Mouse (Mus musculus) limb, embryonic 11.5 days (tissue): Measurements from ENCODE around the gene Pld4. TPM values are rescaled to one million over a fixed set of nuclear protein-coding genes. Genes with fewer than 3 reads are reported as not detected.

ENCODE experiments used
- ATAC-seq: fragments of 200-750 bp; cut with Nextera tagmentation; 2 replicates; pipeline ENCODE4 v1.8.0; 2017; ENCODE audit warnings: low read depth; ENCODE audit not compliant: insufficient number of reproducible peaks, low FRiP score, low TSS enrichment
- DNase-seq: peaks from one replicate; pipeline ENCODE4 v3.0.0-alpha.2; 2015; ENCODE audit warnings: low spot score
- H3K27ac ChIP-seq: fragments of 300-500 bp; sonication (generic); replicated peaks from 2 replicates; pipeline ENCODE4 v1.5.1; 2014; ENCODE audit warnings: low read depth, mild to moderate bottlenecking, low read length
- H3K27me3 ChIP-seq: fragments of 300-500 bp; sonication (generic); 2 replicates; pipeline ENCODE4 v1.6.1; 2014; ENCODE audit warnings: mild to moderate bottlenecking, low read length, mixed read lengths; ENCODE audit not compliant: control insufficient read depth, insufficient read depth
- H3K36me3 ChIP-seq: fragments of 300-500 bp; sonication (generic); 2 replicates; pipeline ENCODE4 v1.6.1; 2014; ENCODE audit warnings: mild to moderate bottlenecking, low read length, moderate library complexity, mixed read lengths; ENCODE audit not compliant: control insufficient read depth, insufficient read depth
- H3K4me1 ChIP-seq: fragments of 300-500 bp; sonication (generic); 2 replicates; pipeline ENCODE4 v1.6.1; 2014; ENCODE audit warnings: low read length, mixed read lengths; ENCODE audit not compliant: control insufficient read depth, insufficient read depth
- H3K4me2 ChIP-seq: fragments of 300-500 bp; sonication (generic); 2 replicates; pipeline ENCODE4 v1.6.1; 2014; ENCODE audit warnings: low read depth, mild to moderate bottlenecking, moderate library complexity; ENCODE audit not compliant: severe bottlenecking
- H3K4me3 ChIP-seq: fragments of 300-500 bp; sonication (generic); 2 replicates; pipeline ENCODE4 v1.5.1; 2014; ENCODE audit warnings: low read depth, low read length
- H3K9ac ChIP-seq: fragments of 300-500 bp; sonication (generic); 2 replicates; pipeline ENCODE4 v1.6.1; 2014; ENCODE audit warnings: mild to moderate bottlenecking, low read length
- H3K9me3 ChIP-seq: fragments of 300-500 bp; sonication (generic); 2 replicates; pipeline ENCODE4 v1.6.1; 2016; ENCODE audit warnings: low read length; ENCODE audit not compliant: control insufficient read depth
- WGBS: fragments of 180-500 bp; shearing (Covaris S2); extraction: QIAGEN DNeasy Blood & Tissue Kit; methylation state at CpG from one replicate; pipeline ENCODE4 v1.1.7; 2014; 5-methylcytosine and 5-hydroxymethylcytosine counted together
- polyA plus RNA-seq: library from polyadenylated mRNA; unstranded; fragments of >200 nt; fragmentation: Nextera tagmentation; extraction: Ambion mirVana; gene quantifications from 2 replicates; pipeline ENCODE4 v1.2.1, GENCODE M21; 2014

Gene Pld4
- polyA plus RNA-seq, 1 experiment from 2014 or later = 2.8 TPM

DNA sequence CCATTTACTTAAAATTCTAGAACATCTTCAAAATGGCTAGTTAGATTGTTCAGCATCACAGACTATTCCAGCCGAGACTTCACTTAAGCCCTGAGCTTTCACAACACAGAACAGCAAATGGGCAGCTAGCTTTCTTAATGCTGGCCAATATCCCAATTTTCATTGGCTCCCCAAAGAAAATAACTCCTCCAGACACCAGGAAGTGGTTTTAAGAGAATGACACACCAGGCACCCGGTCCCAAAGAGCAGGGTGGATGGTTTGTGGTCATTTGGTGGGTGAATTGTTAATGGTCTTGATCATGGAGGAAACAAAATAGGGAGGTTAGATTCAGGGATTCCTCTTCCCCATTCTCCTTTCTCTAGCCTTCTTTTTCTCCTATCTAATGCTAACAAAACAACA lies 8.1 kb upstream of the Pld4 start:
- Histone ChIP-seq H3K9me3 (no peaks in the 10 kb centered on the region), H3K27ac (no peak overlapping the region), H3K9ac (no peak overlapping the region), H3K36me3 (no peaks in the 10 kb centered on the region), H3K27me3 (no peaks in the 10 kb centered on the region), H3K4me1 (no peaks in the 10 kb centered on the region), H3K4me3 (no peak overlapping the region), H3K4me2 (no peak overlapping the region)
- ATAC-seq (no peak), DNase-seq (no peak)
- WGBS = 56% methylated on average over 2 of the region's 2 CpGs

DNA sequence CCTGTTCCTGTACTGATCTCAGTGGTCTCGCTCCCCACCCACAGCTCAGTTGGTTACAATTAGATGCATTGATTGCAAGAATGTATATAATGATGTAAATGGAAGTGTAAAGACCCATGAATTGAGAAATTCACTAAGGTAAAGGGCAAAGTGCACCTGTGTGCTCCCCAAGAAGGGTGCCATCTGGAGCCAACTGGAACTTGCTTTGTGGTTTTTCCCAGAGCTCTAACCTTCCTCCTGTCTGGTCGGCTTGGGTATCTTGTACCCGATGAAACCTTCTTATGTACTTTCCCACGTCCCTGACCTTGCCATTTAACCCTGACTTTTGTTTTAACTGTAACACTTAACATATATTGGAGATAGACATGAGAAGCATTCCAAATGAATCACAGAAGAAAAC lies 4.6 kb upstream of the Pld4 start:
- Histone ChIP-seq H3K4me3 (no peak overlapping the region), H3K4me2 (no peak overlapping the region), H3K27ac (no peak overlapping the region), H3K9ac (no peak overlapping the region), H3K27me3 (no peaks in the 10 kb centered on the region), H3K9me3 (no peaks in the 10 kb centered on the region), H3K36me3 (no peaks in the 10 kb centered on the region), H3K4me1 (no peaks in the 10 kb centered on the region)
- WGBS = 84% methylated on average over 4 of the region's 4 CpGs
- ATAC-seq (no peak), DNase-seq (no peak)

DNA sequence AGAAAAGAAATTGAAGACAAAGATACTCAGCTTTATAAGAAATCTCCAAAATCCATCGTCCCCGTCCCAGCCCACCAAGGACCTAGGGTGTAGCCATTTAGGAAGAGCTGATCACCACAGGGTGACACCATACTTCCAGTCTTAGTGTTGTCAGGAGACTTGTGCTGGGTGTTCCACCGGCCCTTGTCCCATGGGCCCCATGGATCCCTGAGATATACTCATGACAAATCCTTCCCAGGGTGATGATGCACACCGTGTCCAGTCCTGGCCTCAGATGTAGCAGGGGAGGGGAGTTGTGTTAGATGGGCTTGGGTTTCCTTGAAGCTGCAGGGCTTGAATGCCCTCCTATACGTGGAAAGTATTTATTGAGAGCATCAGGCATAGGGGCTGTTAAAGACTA lies 2.6 kb upstream of the Pld4 start:
- Histone ChIP-seq H3K36me3 (no peaks in the 10 kb centered on the region), H3K27me3 (no peaks in the 10 kb centered on the region), H3K4me1 (no peaks in the 10 kb centered on the region), H3K4me3 (no peak overlapping the region), H3K27ac (no peak overlapping the region), H3K4me2 (no peak overlapping the region), H3K9ac (no peak overlapping the region), H3K9me3 (no peaks in the 10 kb centered on the region)
- ATAC-seq (no peak), DNase-seq (no peak)
- WGBS = 85% methylated on average over 5 of the region's 5 CpGs

DNA sequence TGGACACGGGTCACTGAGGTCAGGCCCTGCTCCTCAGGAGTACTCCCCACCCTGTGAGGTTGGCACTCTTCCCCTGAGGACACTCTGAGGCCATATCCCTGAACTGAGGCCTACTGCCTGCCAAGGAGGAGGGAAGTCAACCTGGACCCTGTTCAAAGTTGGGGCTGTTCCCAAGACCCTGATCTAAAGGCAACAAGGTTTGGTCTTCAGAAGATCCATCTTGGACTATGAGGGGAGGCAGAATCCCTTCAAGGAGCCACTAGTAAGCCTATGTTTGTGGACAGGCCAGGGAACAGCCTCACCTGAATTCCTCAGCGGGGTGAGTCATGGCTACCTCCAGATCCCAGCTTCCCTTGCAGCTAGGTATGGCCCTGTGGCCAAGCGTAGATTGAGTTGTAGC lies 984 bp upstream of the Pld4 start:
- no peaks in the 10 kb centered on the region for H3K27me3 ChIP-seq
- H3K36me3 ChIP-seq = no peaks in the 10 kb centered on the region
- DNase-seq (no peak), ATAC-seq (no peak)
- H3K4me1 ChIP-seq = no peaks in the 10 kb centered on the region
- H3K9ac ChIP-seq = no peak overlapping the region
- no peaks in the 10 kb centered on the region for H3K9me3 ChIP-seq
- 86% methylated on average over 3 of the region's 3 CpGs for WGBS
- no peak overlapping the region for H3K4me2 ChIP-seq
- no peak overlapping the region for H3K4me3 ChIP-seq
- no peak overlapping the region for H3K27ac ChIP-seq

DNA sequence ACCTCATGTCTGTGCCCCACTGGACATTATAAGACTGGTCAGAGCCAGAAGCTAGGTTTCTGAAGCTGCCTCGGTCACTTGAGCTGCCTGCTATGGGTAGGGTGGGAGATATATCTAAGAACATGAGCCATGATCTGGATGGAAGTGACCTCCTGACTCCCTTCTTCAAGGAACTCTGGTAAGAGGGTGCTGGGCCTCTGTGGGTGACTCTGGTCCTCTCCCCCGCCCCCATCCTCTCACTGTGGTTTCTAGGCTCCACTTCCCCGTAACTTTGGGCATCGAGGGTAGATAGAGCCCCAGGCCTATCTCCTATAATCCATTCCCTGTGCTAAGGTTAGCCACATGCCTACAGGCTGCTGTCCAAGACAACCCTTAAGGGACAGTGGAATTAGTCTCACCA lies 956 bp downstream of the Pld4 start:
- no peaks in the 10 kb centered on the region for H3K9me3 ChIP-seq
- H3K27me3 ChIP-seq = no peaks in the 10 kb centered on the region
- H3K9ac ChIP-seq = no peak overlapping the region
- H3K36me3 ChIP-seq = no peaks in the 10 kb centered on the region
- H3K4me3 ChIP-seq = no peak overlapping the region
- H3K4me2 ChIP-seq = no peak overlapping the region
- H3K4me1 ChIP-seq = no peaks in the 10 kb centered on the region
- ATAC-seq = no peak
- 87% methylated on average over 4 of the region's 4 CpGs for WGBS
- H3K27ac ChIP-seq = no peak overlapping the region
- DNase-seq = no peak

DNA sequence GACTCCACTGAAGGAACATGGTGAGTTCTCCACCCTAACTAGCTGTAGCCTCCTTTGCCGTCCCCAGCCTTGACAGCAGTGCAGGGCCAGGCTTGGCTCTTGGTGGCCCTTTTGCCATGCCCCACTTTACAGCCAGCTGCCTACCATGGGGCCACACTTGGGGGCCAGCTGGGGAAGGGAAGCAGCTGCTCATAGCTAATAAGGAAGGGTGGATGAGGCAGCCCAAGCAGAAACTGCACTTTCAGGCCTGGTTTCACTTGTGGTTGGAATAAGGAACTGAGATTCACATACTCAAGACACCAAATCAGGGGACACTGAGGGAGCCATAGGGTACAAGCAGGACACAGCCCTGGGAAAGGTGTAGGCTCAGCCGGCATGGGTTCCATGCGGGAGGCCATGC lies 1.6 kb downstream of the Pld4 start:
- no peaks in the 10 kb centered on the region for H3K27me3 ChIP-seq
- H3K4me1 ChIP-seq = no peaks in the 10 kb centered on the region
- H3K9ac ChIP-seq = no peak overlapping the region
- H3K4me2 ChIP-seq = no peak overlapping the region
- DNase-seq (no peak), ATAC-seq (no peak)
- H3K4me3 ChIP-seq = no peak overlapping the region
- WGBS = 86% methylated on average over 3 of the region's 3 CpGs
- no peaks in the 10 kb centered on the region for H3K9me3 ChIP-seq
- H3K36me3 ChIP-seq = no peaks in the 10 kb centered on the region
- no peak overlapping the region for H3K27ac ChIP-seq

DNA sequence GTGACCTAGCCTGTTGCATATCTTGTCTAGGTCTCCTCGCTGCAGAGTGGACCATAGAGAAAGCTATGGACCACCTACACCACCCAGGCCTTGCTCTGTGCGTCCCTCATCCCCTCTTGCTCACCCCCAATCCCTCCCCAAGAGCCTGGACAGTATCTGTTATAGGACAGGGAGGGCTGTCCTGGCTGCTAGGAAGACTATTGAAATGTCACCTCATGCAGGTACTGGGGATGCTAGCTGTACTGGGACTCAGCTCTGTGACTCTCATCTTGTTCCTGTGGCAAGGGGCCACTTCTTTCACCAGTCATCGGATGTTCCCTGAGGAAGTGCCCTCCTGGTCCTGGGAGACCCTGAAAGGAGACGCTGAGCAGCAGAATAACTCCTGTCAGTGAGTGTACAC lies 2.7 kb downstream of the Pld4 start:
- WGBS = 82% methylated on average over 4 of the region's 4 CpGs
- no peaks in the 10 kb centered on the region for H3K9me3 ChIP-seq
- H3K9ac ChIP-seq = no peak overlapping the region
- no peaks in the 10 kb centered on the region for H3K27me3 ChIP-seq
- ATAC-seq (no peak), DNase-seq (no peak)
- H3K4me3 ChIP-seq = no peak overlapping the region
- H3K27ac ChIP-seq = no peak overlapping the region
- no peak overlapping the region for H3K4me2 ChIP-seq
- no peaks in the 10 kb centered on the region for H3K36me3 ChIP-seq
- no peaks in the 10 kb centered on the region for H3K4me1 ChIP-seq

DNA sequence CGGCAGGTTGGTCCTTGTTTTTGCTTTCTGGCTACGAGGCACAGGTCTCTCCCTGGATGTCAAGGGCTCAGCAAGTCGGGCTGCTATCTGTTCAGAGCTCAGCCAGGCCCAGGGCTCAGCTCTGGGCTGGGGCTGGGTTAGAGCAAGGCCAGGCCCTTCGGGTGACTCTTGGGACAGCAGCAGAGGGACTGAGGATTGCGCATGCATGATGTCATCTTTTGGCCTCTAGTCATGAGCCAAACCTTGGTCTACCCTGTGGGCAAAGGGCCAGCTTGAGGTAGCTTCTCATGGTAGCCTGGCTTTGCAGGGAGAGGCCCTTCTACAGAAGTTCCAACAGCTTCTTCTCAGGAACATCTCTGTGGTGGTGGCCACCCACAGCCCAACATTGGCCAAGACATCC lies 3.7 kb downstream of the Pld4 start:
- no peak for ATAC-seq
- Histone ChIP-seq H3K4me1 (no peaks in the 10 kb centered on the region), H3K4me2 (no peak overlapping the region), H3K27ac (no peak overlapping the region), H3K27me3 (no peaks in the 10 kb centered on the region), H3K4me3 (no peak overlapping the region), H3K9ac (no peak overlapping the region), H3K9me3 (no peaks in the 10 kb centered on the region), H3K36me3 (no peaks in the 10 kb centered on the region)
- no peak for DNase-seq
- WGBS = 79% methylated on average over 5 of the region's 5 CpGs

DNA sequence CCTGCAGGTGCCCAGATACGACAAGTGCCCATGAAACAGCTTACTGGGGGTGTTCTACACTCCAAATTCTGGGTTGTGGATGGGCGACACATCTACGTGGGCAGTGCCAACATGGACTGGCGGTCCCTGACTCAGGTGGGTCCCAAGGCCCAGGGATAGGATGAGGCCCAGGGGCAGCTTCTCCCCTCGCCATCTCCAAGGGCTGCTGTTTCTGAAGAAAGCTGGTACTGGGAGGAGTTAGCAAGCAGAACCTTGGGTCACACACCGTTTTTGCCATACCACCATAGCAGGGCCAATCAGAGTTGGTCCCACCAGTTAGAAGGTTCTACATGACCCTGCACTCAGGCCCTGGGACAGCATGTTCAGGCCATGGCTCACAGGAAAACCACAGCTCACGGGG lies 4.5 kb downstream of the Pld4 start:
- no peaks in the 10 kb centered on the region for H3K27me3 ChIP-seq
- H3K9me3 ChIP-seq = no peaks in the 10 kb centered on the region
- H3K9ac ChIP-seq = no peak overlapping the region
- no peak overlapping the region for H3K27ac ChIP-seq
- no peak overlapping the region for H3K4me2 ChIP-seq
- no peaks in the 10 kb centered on the region for H3K4me1 ChIP-seq
- no peak overlapping the region for H3K4me3 ChIP-seq
- DNase-seq = no peak
- 89% methylated on average over 7 of the region's 7 CpGs for WGBS
- ATAC-seq = no peak
- no peaks in the 10 kb centered on the region for H3K36me3 ChIP-seq
